Mouse (Mus musculus): ENCODE results near the gene Arrdc5. TPM values are rescaled to one million over a fixed set of nuclear protein-coding genes. Genes with fewer than 3 reads are reported as not detected.

Arrdc5 gene
- not detected in 2 replicates for polyA plus RNA-seq (2016; fragmentation: Nextera tagmentation; extraction: Ambion mirVana)

- peaks cover 27% of the 10 kb centered on the region for H3K4me1 ChIP-seq
- H3K27me3 ChIP-seq (ENCODE audit: low read depth, poor library complexity, severe bottlenecking), result no peaks in the 10 kb centered on the region
- H3K9me3 ChIP-seq (replicated peaks), result no peaks in the 10 kb centered on the region
- H3K36me3 ChIP-seq, result peaks cover 5% of the 10 kb centered on the region
- WGBS, result 94% methylated on average over 9 of the region's 9 CpGs
- H3K4me3 ChIP-seq, result no peak within 1 kb of the TSS
- DNase-seq (ENCODE audit: low spot score), result no peak
- no peak within 1 kb of the TSS for H3K27ac ChIP-seq (replicated peaks)
Observed at GRCm38 (mm10) chr17:56300186-56300585, at the start of gene Arrdc5. Arrdc5 (minus strand) TSS chr17:56300286.

DNA sequence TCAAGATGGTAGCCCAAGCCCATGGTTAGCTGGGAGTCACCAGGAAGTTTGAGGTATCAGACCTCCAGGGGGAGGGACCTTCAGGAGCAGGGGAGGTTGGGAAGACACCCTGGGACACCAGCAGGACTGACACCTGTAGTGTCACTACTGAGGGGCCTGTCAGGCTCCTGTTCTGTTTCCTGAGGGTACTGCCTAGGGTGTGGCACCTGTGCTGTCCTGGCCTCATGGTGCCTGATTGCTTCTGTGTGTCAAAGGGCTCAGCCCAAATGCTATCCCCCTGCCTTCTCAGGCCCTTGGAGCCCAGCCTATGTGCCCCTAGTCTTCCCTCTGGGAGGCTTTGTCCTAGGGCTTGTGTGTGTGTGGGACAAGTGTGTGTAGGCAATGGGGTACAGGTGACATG, 48.5 kb upstream of the Arrdc5 start:
- Histone ChIP-seq H3K4me3 (no peak overlapping the region), H3K27me3 (ENCODE audit: low read depth, poor library complexity, severe bottlenecking) (no peaks in the 10 kb centered on the region), H3K36me3 (peaks cover 33% of the 10 kb centered on the region), H3K9me3 (replicated peaks) (no peaks in the 10 kb centered on the region), H3K27ac (replicated peaks) (no peak overlapping the region), H3K4me1 (peaks cover 6% of the 10 kb centered on the region)
- no peak for DNase-seq (ENCODE audit: low spot score)

DNA sequence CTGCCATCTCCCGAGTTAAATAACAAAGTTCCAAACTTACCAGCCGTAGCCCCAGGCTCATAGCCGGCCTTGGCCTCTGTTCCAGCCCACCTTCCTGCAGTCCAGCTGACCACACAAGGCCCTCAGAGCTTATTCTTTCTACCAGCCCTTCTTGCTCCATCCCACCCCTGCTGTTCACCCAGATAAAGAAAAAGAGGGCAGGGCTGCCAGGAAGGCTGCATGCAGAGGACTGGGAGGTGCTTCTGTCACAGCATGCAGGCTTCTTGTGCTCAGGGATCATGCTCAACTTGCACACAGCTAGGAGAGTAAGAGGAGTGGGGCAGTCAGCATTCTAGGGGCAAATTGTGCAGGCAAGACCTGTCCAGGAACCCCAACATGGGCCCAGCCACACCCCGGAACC, 48.0 kb upstream of the Arrdc5 start:
- no peak for DNase-seq (ENCODE audit: low spot score)
- Histone ChIP-seq H3K27me3 (ENCODE audit: low read depth, poor library complexity, severe bottlenecking) (no peaks in the 10 kb centered on the region), H3K4me3 (no peak overlapping the region), H3K36me3 (peaks cover 28% of the 10 kb centered on the region), H3K4me1 (peaks cover 10% of the 10 kb centered on the region), H3K27ac (replicated peaks) (no peak overlapping the region), H3K9me3 (replicated peaks) (no peaks in the 10 kb centered on the region)
- WGBS, result 79% methylated on average over 4 of the region's 4 CpGs

GRCm38 (mm10) chr17:56345364-56345763, 45.3 kb upstream of the Arrdc5 start:
- WGBS, result 79% methylated on average over 2 of the region's 2 CpGs
- peaks cover 9% of the 10 kb centered on the region for H3K36me3 ChIP-seq
- H3K4me1 ChIP-seq, result peaks cover 21% of the 10 kb centered on the region
- H3K27me3 ChIP-seq (ENCODE audit: low read depth, poor library complexity, severe bottlenecking), result no peaks in the 10 kb centered on the region
- no peaks in the 10 kb centered on the region for H3K9me3 ChIP-seq (replicated peaks)
- no peak overlapping the region for H3K4me3 ChIP-seq
- H3K27ac ChIP-seq (replicated peaks), result no peak overlapping the region
- DNase-seq (ENCODE audit: low spot score), result no peak

- Histone ChIP-seq H3K9me3 (replicated peaks) (no peaks in the 10 kb centered on the region), H3K27ac (replicated peaks) (no peak overlapping the region), H3K27me3 (ENCODE audit: low read depth, poor library complexity, severe bottlenecking) (no peaks in the 10 kb centered on the region), H3K4me1 (peaks cover 21% of the 10 kb centered on the region), H3K4me3 (no peak overlapping the region), H3K36me3 (peaks cover 11% of the 10 kb centered on the region)
- DNase-seq (ENCODE audit: low spot score), result no peak
- WGBS, result 81% methylated on average over 3 of the region's 3 CpGs
Observed at GRCm38 (mm10) chr17:56343466-56343865, 43.4 kb upstream of the Arrdc5 start.

DNA sequence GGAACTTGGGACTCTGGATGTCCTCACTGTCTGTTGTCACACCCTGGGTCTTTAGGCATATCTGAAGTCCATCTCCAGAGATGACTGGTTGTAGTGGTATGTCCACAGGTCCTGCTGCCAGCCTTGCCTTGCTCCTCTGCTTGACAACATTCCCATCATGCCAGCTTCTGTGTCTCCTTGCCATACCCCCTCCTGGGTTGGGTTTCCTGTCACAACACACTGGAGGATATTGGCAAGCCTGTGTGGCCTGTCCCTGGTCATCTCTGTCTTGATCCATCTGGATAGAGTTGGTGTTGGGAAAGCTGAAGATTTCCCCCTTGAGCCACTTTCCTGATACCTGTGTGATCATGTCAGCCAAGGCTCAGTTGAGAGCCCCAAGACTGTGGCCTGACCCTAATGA, 40.6 kb upstream of the Arrdc5 start:
- no peaks in the 10 kb centered on the region for H3K27me3 ChIP-seq (ENCODE audit: low read depth, poor library complexity, severe bottlenecking)
- H3K9me3 ChIP-seq (replicated peaks), result no peaks in the 10 kb centered on the region
- peaks cover 11% of the 10 kb centered on the region for H3K36me3 ChIP-seq

GRCm38 (mm10) chr17:56338909-56339308, 38.8 kb upstream of the Arrdc5 start:
- no peak overlapping the region for H3K4me3 ChIP-seq
- no peak for DNase-seq (ENCODE audit: low spot score)

More for the DNA sequence above, 40.6 kb upstream of the Arrdc5 start:
- peaks cover 20% of the 10 kb centered on the region for H3K4me1 ChIP-seq
- no peak overlapping the region for H3K4me3 ChIP-seq
- DNase-seq (ENCODE audit: low spot score), result no peak
- no peak overlapping the region for H3K27ac ChIP-seq (replicated peaks)

GRCm38 (mm10) chr17:56337791-56338190, 37.7 kb upstream of the Arrdc5 start:
- H3K27ac ChIP-seq (replicated peaks), result no peak overlapping the region
- 91% methylated on average over 6 of the region's 6 CpGs for WGBS
- no peaks in the 10 kb centered on the region for H3K27me3 ChIP-seq (ENCODE audit: low read depth, poor library complexity, severe bottlenecking)
- peaks cover 18% of the 10 kb centered on the region for H3K4me1 ChIP-seq
- H3K36me3 ChIP-seq, result peaks cover 14% of the 10 kb centered on the region
- H3K9me3 ChIP-seq (replicated peaks), result no peaks in the 10 kb centered on the region
- no peak overlapping the region for H3K4me3 ChIP-seq
- no peak for DNase-seq (ENCODE audit: low spot score)

More at GRCm38 (mm10) chr17:56338909-56339308, 38.8 kb upstream of the Arrdc5 start:
- WGBS, result 53% methylated on average over 4 of the region's 4 CpGs
- no peaks in the 10 kb centered on the region for H3K9me3 ChIP-seq (replicated peaks)
- peaks cover 23% of the 10 kb centered on the region for H3K4me1 ChIP-seq
- no peak overlapping the region for H3K27ac ChIP-seq (replicated peaks)
- peaks cover 13% of the 10 kb centered on the region for H3K36me3 ChIP-seq
- no peaks in the 10 kb centered on the region for H3K27me3 ChIP-seq (ENCODE audit: low read depth, poor library complexity, severe bottlenecking)

GRCm38 (mm10) chr17:56337190-56337589, 37.1 kb upstream of the Arrdc5 start:
- Histone ChIP-seq H3K4me1 (peaks cover 18% of the 10 kb centered on the region), H3K27me3 (ENCODE audit: low read depth, poor library complexity, severe bottlenecking) (no peaks in the 10 kb centered on the region), H3K36me3 (peaks cover 14% of the 10 kb centered on the region), H3K27ac (replicated peaks) (no peak overlapping the region), H3K4me3 (no peak overlapping the region; the same call in 1 of the 2 replicates), H3K9me3 (replicated peaks) (no peaks in the 10 kb centered on the region)
- WGBS, result 79% methylated on average over 4 of the region's 4 CpGs
- peak; percentile 42 for DNase-seq (ENCODE audit: low spot score)

DNA sequence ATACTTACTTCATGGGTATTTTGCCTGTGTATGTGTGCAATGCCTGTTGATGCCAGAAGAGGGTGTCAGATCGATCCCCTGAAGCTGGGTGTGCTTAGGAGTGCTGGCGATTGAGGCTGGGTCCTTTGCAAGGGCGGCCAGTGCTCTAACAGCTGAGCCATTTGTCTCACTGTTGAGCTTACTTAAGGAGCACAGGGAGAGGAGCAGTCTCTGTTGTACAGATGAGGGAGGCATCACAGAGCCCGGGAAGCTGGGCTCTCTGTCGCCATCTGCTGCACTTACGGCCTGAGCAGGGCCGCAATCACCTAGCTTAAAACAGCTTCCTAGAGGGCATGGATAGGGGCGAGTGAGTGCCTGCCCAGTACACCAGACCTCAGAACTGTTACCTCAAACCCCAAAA, 32.9 kb upstream of the Arrdc5 start:
- peaks cover 11% of the 10 kb centered on the region for H3K36me3 ChIP-seq
- no peak overlapping the region for H3K4me3 ChIP-seq
- H3K4me1 ChIP-seq, result peaks cover 42% of the 10 kb centered on the region
- no peaks in the 10 kb centered on the region for H3K9me3 ChIP-seq (replicated peaks)
- DNase-seq (ENCODE audit: low spot score), result peak; percentile 27
- 47% methylated on average over 8 of the region's 8 CpGs for WGBS
- no peaks in the 10 kb centered on the region for H3K27me3 ChIP-seq (ENCODE audit: low read depth, poor library complexity, severe bottlenecking)
- H3K27ac ChIP-seq (replicated peaks), result no peak overlapping the region

DNA sequence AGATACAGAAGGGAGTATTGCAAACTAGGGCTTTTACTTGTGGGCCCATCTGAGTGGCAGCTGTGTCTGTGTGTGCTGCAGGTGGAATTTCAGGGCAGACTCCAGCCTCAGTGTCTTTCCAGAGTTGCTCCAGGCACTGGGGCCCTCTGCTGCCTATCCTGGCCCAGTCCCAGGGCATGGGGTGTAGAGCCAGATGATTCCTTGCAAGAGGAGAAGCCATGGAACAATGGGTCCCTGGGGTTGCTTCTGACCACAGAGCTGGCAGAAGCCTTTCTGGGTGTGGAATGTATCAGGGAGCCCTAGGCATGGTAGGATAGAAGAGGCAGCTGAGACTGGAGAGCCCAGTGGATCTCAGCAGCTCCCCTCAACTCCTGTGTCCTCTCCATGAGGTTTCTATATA, 31.2 kb upstream of the Arrdc5 start:
- DNase-seq (ENCODE audit: low spot score), result no peak
- Histone ChIP-seq H3K4me3 (no peak overlapping the region), H3K27ac (replicated peaks) (no peak overlapping the region), H3K36me3 (peaks cover 11% of the 10 kb centered on the region), H3K4me1 (peaks cover 56% of the 10 kb centered on the region), H3K27me3 (ENCODE audit: low read depth, poor library complexity, severe bottlenecking) (no peaks in the 10 kb centered on the region), H3K9me3 (replicated peaks) (no peaks in the 10 kb centered on the region)

- WGBS, result 79% methylated on average over 3 of the region's 3 CpGs
- H3K27me3 ChIP-seq (ENCODE audit: low read depth, poor library complexity, severe bottlenecking), result no peaks in the 10 kb centered on the region
- no peak for DNase-seq (ENCODE audit: low spot score)
- no peak overlapping the region for H3K27ac ChIP-seq (replicated peaks)
- H3K4me1 ChIP-seq, result peaks cover 54% of the 10 kb centered on the region
- H3K36me3 ChIP-seq, result peaks cover 11% of the 10 kb centered on the region
- 0 out of 2 replicates have a peak overlapping the region, but pooled peaks have one; percentile 2 for H3K4me3 ChIP-seq
- H3K9me3 ChIP-seq (replicated peaks), result no peaks in the 10 kb centered on the region
Observed at GRCm38 (mm10) chr17:56330345-56330744, 30.3 kb upstream of the Arrdc5 start.

- H3K27ac ChIP-seq (replicated peaks), result no peak overlapping the region
- peaks cover 64% of the 10 kb centered on the region for H3K4me1 ChIP-seq
- no peak for DNase-seq (ENCODE audit: low spot score)
- no peaks in the 10 kb centered on the region for H3K9me3 ChIP-seq (replicated peaks)
- no peak overlapping the region for H3K4me3 ChIP-seq
- H3K27me3 ChIP-seq (ENCODE audit: low read depth, poor library complexity, severe bottlenecking), result no peaks in the 10 kb centered on the region
- peaks cover 9% of the 10 kb centered on the region; the same call in 1 of the 2 replicates for H3K36me3 ChIP-seq
Observed at GRCm38 (mm10) chr17:56329267-56329666, 29.2 kb upstream of the Arrdc5 start.
